Mouse (Mus musculus) kidney, adult 2 months (tissue): ENCODE results near the gene Sptbn2.

Experiments used
- CTCF ChIP-seq: fragments of 200-500 bp; conservative IDR thresholded peaks from 2 replicates; pipeline ENCODE4 v1.5.1; 2011; ENCODE audit warnings: low read depth, mild to moderate bottlenecking, control low read depth, low read length, moderate library complexity, mixed read lengths; ENCODE audit not compliant: insufficient read depth, insufficient read length
- POLR2A ChIP-seq: fragments of 200-500 bp; IDR thresholded peaks from one replicate; pipeline ENCODE4 v1.6.1; 2011; ENCODE audit warnings: low read depth, low read length, control low read depth

DNA sequence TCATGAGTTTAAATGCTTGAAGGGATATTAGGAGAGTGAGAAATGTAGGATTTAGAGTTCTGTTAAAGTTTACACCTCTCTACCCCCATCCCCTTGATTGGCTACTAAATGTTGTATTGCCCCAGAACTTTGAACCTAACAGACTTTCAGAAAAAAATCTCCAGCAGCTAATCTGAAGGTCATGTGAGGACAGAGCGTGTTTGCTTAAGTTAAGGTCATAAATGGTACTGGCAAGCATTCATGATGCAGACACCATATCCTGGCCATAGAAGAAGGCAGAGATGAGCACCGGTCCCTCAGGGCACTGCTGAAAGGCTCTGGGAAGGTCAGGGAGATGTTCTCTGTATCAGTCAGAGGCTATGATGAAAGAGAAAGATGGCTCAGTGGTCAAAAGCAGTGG is 6.3 kb downstream of the Sptbn2 start:
- TF ChIP-seq POLR2A = no peak
- TF ChIP-seq CTCF = no peak
